Mouse (Mus musculus) thymus, adult 2 months (tissue): ENCODE data around the gene Krt75.

Source experiments
- CTCF ChIP-seq: fragments of 200-500 bp; IDR thresholded peaks from 2 replicates; pipeline ENCODE4 v1.5.1; 2012; ENCODE audit warnings: mild to moderate bottlenecking, control low read depth, low read length, moderate library complexity, borderline replicate concordance; ENCODE audit not compliant: control insufficient read depth, poor library complexity, insufficient read depth; ENCODE audit errors: extremely low read depth
- POLR2A ChIP-seq: fragments of 200-500 bp; IDR thresholded peaks from 2 replicates; pipeline ENCODE4 v1.6.1; 2012; ENCODE audit warnings: mild to moderate bottlenecking, low read length, control low read depth, moderate library complexity; ENCODE audit not compliant: control insufficient read depth, poor library complexity, insufficient read depth; ENCODE audit errors: extremely low read depth

DNA sequence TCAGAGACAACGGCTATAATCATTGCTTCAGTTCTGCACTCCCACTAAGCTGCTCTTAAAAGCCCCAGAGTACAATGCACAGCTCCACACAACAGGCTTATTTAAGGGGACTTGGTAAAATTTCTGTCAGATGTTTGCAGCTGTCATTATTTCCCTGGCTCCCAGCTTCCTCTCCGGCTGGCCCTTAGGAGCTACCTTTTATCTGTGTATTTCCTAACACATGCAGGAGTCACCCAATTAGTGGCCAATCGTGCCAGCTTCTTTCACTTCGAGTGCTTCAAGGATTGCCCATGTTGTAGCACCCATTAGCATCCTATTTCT is 35.2 kb downstream of the Krt75 start:
- TF ChIP-seq CTCF = no peak
- TF ChIP-seq POLR2A = no peak
